Mouse (Mus musculus): ENCODE results near the gene Myo5c. TPM values are rescaled to one million over a fixed set of nuclear protein-coding genes. Genes with fewer than 3 reads are reported as not detected.
A peak's percentile ranks its signal among the peaks of the same experiment; 100 is the strongest.

The Myo5c gene
- polyA plus RNA-seq, 1 experiment from 2014 or later: 0.14 TPM

GRCm38 (mm10) chr9:75287636-75288035, 55.8 kb downstream of the Myo5c start:
- Histone ChIP-seq H3K27me3 (peaks cover 5% of the 10 kb centered on the region; the same call in 1 of the 2 replicates), H3K4me2 (replicated peaks) (no peak overlapping the region), H3K36me3 (no peaks in the 10 kb centered on the region), H3K4me1 (no peaks in the 10 kb centered on the region), H3K4me3 (no peak overlapping the region), H3K9me3 (no peaks in the 10 kb centered on the region), H3K9ac (no peak overlapping the region), H3K27ac (no peak overlapping the region)
- WGBS: 84% methylated on average over 6 of the region's 6 CpGs
- ATAC-seq (ENCODE audit: low FRiP score, low read depth): no peak

GRCm38 (mm10) chr9:75289545-75289944, 57.7 kb downstream of the Myo5c start:
- Histone ChIP-seq H3K36me3 (no peaks in the 10 kb centered on the region), H3K27me3 (0 out of 2 replicates have a peak, but pooled peaks cover 12% of the 10 kb centered on the region), H3K4me1 (no peaks in the 10 kb centered on the region), H3K27ac (no peak overlapping the region), H3K9me3 (no peaks in the 10 kb centered on the region), H3K4me2 (replicated peaks) (no peak overlapping the region), H3K9ac (no peak overlapping the region), H3K4me3 (no peak overlapping the region)
- WGBS: 51% methylated on average over 4 of the region's 4 CpGs
- ATAC-seq (ENCODE audit: low FRiP score, low read depth): no peak

GRCm38 (mm10) chr9:75299342-75299741, 67.5 kb downstream of the Myo5c start:
- H3K9me3 ChIP-seq: no peaks in the 10 kb centered on the region
- ATAC-seq (ENCODE audit: low FRiP score, low read depth): no peak
- H3K4me2 ChIP-seq (replicated peaks): no peak overlapping the region
- no peak overlapping the region for H3K9ac ChIP-seq
- 0 out of 2 replicates have a peak, but pooled peaks cover 3% of the 10 kb centered on the region for H3K27me3 ChIP-seq
- no peaks in the 10 kb centered on the region for H3K36me3 ChIP-seq
- no peak overlapping the region for H3K4me3 ChIP-seq
- no peaks in the 10 kb centered on the region for H3K4me1 ChIP-seq
- WGBS: 87% methylated on average over 2 of the region's 2 CpGs
- no peak overlapping the region for H3K27ac ChIP-seq

GRCm38 (mm10) chr9:75303033-75303432, 71.2 kb downstream of the Myo5c start:
- WGBS: 82% methylated on average over 2 of the region's 2 CpGs
- H3K4me1 ChIP-seq: no peaks in the 10 kb centered on the region
- no peak overlapping the region for H3K4me3 ChIP-seq
- no peaks in the 10 kb centered on the region for H3K9me3 ChIP-seq
- no peak overlapping the region for H3K9ac ChIP-seq
- H3K27me3 ChIP-seq: 0 out of 2 replicates have a peak, but pooled peaks cover 3% of the 10 kb centered on the region
- H3K4me2 ChIP-seq (replicated peaks): no peak overlapping the region
- H3K36me3 ChIP-seq: no peaks in the 10 kb centered on the region
- no peak for ATAC-seq (ENCODE audit: low FRiP score, low read depth)
- no peak overlapping the region for H3K27ac ChIP-seq

GRCm38 (mm10) chr9:75303701-75304261, 72.0 kb downstream of the Myo5c start:
- Histone ChIP-seq H3K27me3 (0 out of 2 replicates have a peak, but pooled peaks cover 3% of the 10 kb centered on the region), H3K36me3 (no peaks in the 10 kb centered on the region), H3K4me2 (replicated peaks) (peak overlapping the region; percentile 27; the same call in 1 of the 2 replicates), H3K27ac (no peak overlapping the region), H3K4me1 (no peaks in the 10 kb centered on the region), H3K4me3 (no peak overlapping the region), H3K9ac (no peak overlapping the region), H3K9me3 (no peaks in the 10 kb centered on the region)
- ATAC-seq (ENCODE audit: low FRiP score, low read depth): no peak
- WGBS: 32% methylated on average over 16 of the region's 16 CpGs

GRCm38 (mm10) chr9:75304286-75304685, 72.5 kb downstream of the Myo5c start:
- Histone ChIP-seq H3K27me3 (0 out of 2 replicates have a peak, but pooled peaks cover 3% of the 10 kb centered on the region), H3K4me3 (no peak overlapping the region), H3K4me2 (replicated peaks) (peak overlapping the region; percentile 27; the same call in 1 of the 2 replicates), H3K27ac (no peak overlapping the region), H3K4me1 (no peaks in the 10 kb centered on the region), H3K36me3 (no peaks in the 10 kb centered on the region), H3K9ac (no peak overlapping the region), H3K9me3 (no peaks in the 10 kb centered on the region)
- no peak for ATAC-seq (ENCODE audit: low FRiP score, low read depth)
- 43% methylated on average over 7 of the region's 7 CpGs for WGBS

GRCm38 (mm10) chr9:75306126-75306898, 74.5 kb downstream of the Myo5c start, which contains the start of gene Gnb5:
Gene Gnb5 (plus strand): TSS chr9:75306288.
- Histone ChIP-seq H3K27ac (no peak within 1 kb of the TSS), H3K36me3 (no peaks in the 10 kb centered on the region), H3K9ac (no peak within 1 kb of the TSS), H3K27me3 (no peaks in the 10 kb centered on the region), H3K4me3 (no peak within 1 kb of the TSS), H3K4me2 (replicated peaks) (no peak within 1 kb of the TSS), H3K9me3 (no peaks in the 10 kb centered on the region), H3K4me1 (no peaks in the 10 kb centered on the region)
- 79% methylated on average over 11 of the region's 11 CpGs for WGBS
- no peak for ATAC-seq (ENCODE audit: low FRiP score, low read depth)

- Histone ChIP-seq H3K4me2 (replicated peaks) (no peak overlapping the region), H3K9me3 (no peaks in the 10 kb centered on the region), H3K27me3 (no peaks in the 10 kb centered on the region), H3K9ac (no peak overlapping the region), H3K27ac (no peak overlapping the region), H3K36me3 (no peaks in the 10 kb centered on the region), H3K4me1 (no peaks in the 10 kb centered on the region), H3K4me3 (no peak overlapping the region)
- ATAC-seq (ENCODE audit: low FRiP score, low read depth): no peak
- WGBS: 86% methylated on average over 5 of the region's 5 CpGs
These were observed 75.2 kb downstream of the Myo5c start for GRCm38 (mm10) chr9:75307015-75307414.

GRCm38 (mm10) chr9:75308621-75309020, 76.8 kb downstream of the Myo5c start:
- no peak overlapping the region for H3K27ac ChIP-seq
- no peaks in the 10 kb centered on the region for H3K36me3 ChIP-seq
- H3K27me3 ChIP-seq: no peaks in the 10 kb centered on the region
- H3K4me3 ChIP-seq: no peak overlapping the region
- WGBS: 59% methylated on average over 5 of the region's 5 CpGs
- H3K4me1 ChIP-seq: no peaks in the 10 kb centered on the region
- H3K9ac ChIP-seq: no peak overlapping the region
- no peaks in the 10 kb centered on the region for H3K9me3 ChIP-seq
- no peak for ATAC-seq (ENCODE audit: low FRiP score, low read depth)
- H3K4me2 ChIP-seq (replicated peaks): no peak overlapping the region

GRCm38 (mm10) chr9:75312008-75312407, 80.2 kb downstream of the Myo5c start:
- no peak overlapping the region for H3K4me3 ChIP-seq
- peaks cover 15% of the 10 kb centered on the region for H3K4me1 ChIP-seq
- WGBS: 19% methylated on average over 4 of the region's 4 CpGs
- no peak overlapping the region for H3K27ac ChIP-seq
- H3K4me2 ChIP-seq (replicated peaks): no peak overlapping the region
- H3K9ac ChIP-seq: no peak overlapping the region
- no peaks in the 10 kb centered on the region for H3K9me3 ChIP-seq
- no peaks in the 10 kb centered on the region for H3K27me3 ChIP-seq
- no peaks in the 10 kb centered on the region for H3K36me3 ChIP-seq
- no peak for ATAC-seq (ENCODE audit: low FRiP score, low read depth)

- Histone ChIP-seq H3K4me3 (peak overlapping the region; percentile 77), H3K36me3 (no peaks in the 10 kb centered on the region), H3K4me2 (replicated peaks) (peak overlapping the region; percentile 88), H3K27ac (no peak overlapping the region), H3K4me1 (peaks cover 15% of the 10 kb centered on the region), H3K9ac (peak overlapping the region; percentile 76), H3K9me3 (no peaks in the 10 kb centered on the region), H3K27me3 (no peaks in the 10 kb centered on the region)
- WGBS: 36% methylated on average over 11 of the region's 11 CpGs
- ATAC-seq (ENCODE audit: low FRiP score, low read depth): 0 out of 2 replicates have a peak, but pooled peaks have one; percentile 2
These were observed 81.5 kb downstream of the Myo5c start for GRCm38 (mm10) chr9:75313138-75313831.

Data from limb, embryonic 13.5 days (tissue).